32 mouse cellular contexts compared by ENCODE assay signal in genomic region chr11:67774379-67774778, GRCm38 (mm10). TPM values are rescaled to one million over a fixed set of nuclear protein-coding genes. Genes with fewer than 3 reads are reported as not detected.
DNase-seq lines count a peak whose midpoint lies in the region; ATAC-seq and TF ChIP-seq lines count a peak whose summit lies in the region.
"Had no signal": no experiment of that assay in that cellular context is flagged by ENCODE, and none has a peak within 500 bp of the region (broad histone marks: within the 10 kb centered on the region; RNA-seq: fewer than 3 reads in every experiment).

Gene Gsg1l2, plus strand, starts transcription at chr11:67774608.

- no peak within 1 kb of the TSS for H3K4me3 ChIP-seq in hindbrain, postnatal 0 days (ENCODE audit: low read length)
- H3K4me3 ChIP-seq in hindbrain, embryonic 14.5 days (replicated peaks; ENCODE audit: low read length): no peak within 1 kb of the TSS
- H3K4me3 ChIP-seq: embryonic facial prominence, embryonic 15.5 days; heart, adult 2 months; heart, embryonic 10.5 days; heart, embryonic 13.5 days; hindbrain, embryonic 15.5 days; intestine, embryonic 15.5 days had no signal

- H3K27me3 ChIP-seq in hindbrain, postnatal 0 days (ENCODE audit: insufficient read depth, low read length): no peaks in the 10 kb centered on the region
- no peaks in the 10 kb centered on the region for H3K27me3 ChIP-seq in hindbrain, embryonic 14.5 days (ENCODE audit: control insufficient read depth, insufficient read depth, low read length)
- H3K27me3 ChIP-seq: embryonic facial prominence, embryonic 15.5 days; hindbrain, embryonic 15.5 days; intestine, embryonic 15.5 days had no signal

- no peaks in the 10 kb centered on the region for H3K36me3 ChIP-seq in hindbrain, postnatal 0 days (ENCODE audit: insufficient read depth, low read length)
- H3K36me3 ChIP-seq in hindbrain, embryonic 14.5 days (replicated peaks; ENCODE audit: control insufficient read depth, insufficient read depth): no peaks in the 10 kb centered on the region
- H3K36me3 ChIP-seq: embryonic facial prominence, embryonic 15.5 days; heart, embryonic 10.5 days; heart, embryonic 13.5 days; hindbrain, embryonic 15.5 days; intestine, embryonic 15.5 days had no signal

- no peak for TF ChIP-seq CTCF in hindbrain, postnatal 0 days (IDR thresholded peaks at IDR 0.05; ENCODE audit: low read depth)

- H3K4me2 ChIP-seq in hindbrain, postnatal 0 days (ENCODE audit: low read depth, low read length): no peak within 1 kb of the TSS
- H3K4me2 ChIP-seq in hindbrain, embryonic 14.5 days (replicated peaks): no peak within 1 kb of the TSS
- H3K4me2 ChIP-seq: embryonic facial prominence, embryonic 15.5 days; heart, embryonic 13.5 days; hindbrain, embryonic 15.5 days; intestine, embryonic 15.5 days had no signal

- WGBS in hindbrain, postnatal 0 days: 62% methylated on average over 12 of the region's 12 CpGs
- 75% methylated on average over 12 of the region's 12 CpGs for WGBS in hindbrain, embryonic 14.5 days

- no peak within 1 kb of the TSS for H3K9ac ChIP-seq in hindbrain, postnatal 0 days (replicated peaks; ENCODE audit: low read length)
- no peak within 1 kb of the TSS for H3K9ac ChIP-seq in hindbrain, embryonic 14.5 days
- H3K9ac ChIP-seq: embryonic facial prominence, embryonic 15.5 days; heart, embryonic 13.5 days; hindbrain, embryonic 15.5 days; intestine, embryonic 15.5 days had no signal

- no peaks in the 10 kb centered on the region for H3K4me1 ChIP-seq in hindbrain, postnatal 0 days (ENCODE audit: insufficient read depth, low read length)
- H3K4me1 ChIP-seq in hindbrain, embryonic 14.5 days (replicated peaks; ENCODE audit: control insufficient read depth, insufficient read depth, low read length): no peaks in the 10 kb centered on the region
- H3K4me1 ChIP-seq: embryonic facial prominence, embryonic 15.5 days; heart, embryonic 10.5 days; heart, embryonic 13.5 days; hindbrain, embryonic 15.5 days; intestine, embryonic 15.5 days had no signal

- peak; percentile 49; the same call in 1 of the 2 replicates for ATAC-seq in hindbrain, postnatal 0 days
- no peak for ATAC-seq in hindbrain, embryonic 14.5 days (ENCODE audit: low FRiP score)
- ATAC-seq: CD4-positive, CD25-positive, alpha-beta regulatory T cell, adult 4 months; forebrain, embryonic 16.5 days; intestine, embryonic 15.5 days had no signal

- H3K27ac ChIP-seq in hindbrain, postnatal 0 days: no peak within 1 kb of the TSS
- H3K27ac ChIP-seq in hindbrain, embryonic 14.5 days: no peak within 1 kb of the TSS
- H3K27ac ChIP-seq: embryonic facial prominence, embryonic 15.5 days; heart, adult 2 months; heart, embryonic 10.5 days; heart, embryonic 13.5 days; hindbrain, embryonic 15.5 days; intestine, embryonic 15.5 days had no signal

- DNase-seq in cerebellum, postnatal 25 days: peak; percentile 16 to 40
- no peak for DNase-seq in cerebellum, adult 8-10 months
- DNase-seq in hindbrain, postnatal 0 days (ENCODE audit: low spot score): peak; percentile 44
- no peak for DNase-seq in hindbrain, embryonic 14.5 days (ENCODE audit: low spot score)
- peak; percentile 6 for DNase-seq in retina, postnatal 1 day
- no peak for DNase-seq in retina, embryonic 14.5 days (ENCODE audit: low spot score)
- DNase-seq: adrenal gland, adult 2 months; adrenal gland, postnatal 14 days; cerebellum, adult 11-12 months; embryo, embryonic 11 days; gastrocnemius, postnatal 10 days; gastrocnemius, postnatal 36 days; heart, adult 2 months; heart, postnatal 14 days; heart, postnatal 4 days; kidney, adult 11 months had no signal

- H3K9me3 ChIP-seq in hindbrain, postnatal 0 days (ENCODE audit: low read length): no peaks in the 10 kb centered on the region
- no peaks in the 10 kb centered on the region for H3K9me3 ChIP-seq in hindbrain, embryonic 14.5 days (ENCODE audit: control insufficient read depth, low read length)
- H3K9me3 ChIP-seq: embryonic facial prominence, embryonic 15.5 days; heart, embryonic 10.5 days; heart, embryonic 13.5 days; hindbrain, embryonic 15.5 days; intestine, embryonic 15.5 days had no signal

RNA-seq across cellular contexts. Expression of gene Gsg1l2, which starts in this region (rescaled TPM):
- total RNA-seq in hindbrain, postnatal 0 days (2014; rRNA removed): not detected in 2 replicates
- 0.20 TPM in 1 of 2 replicates, not detected in the other for polyA plus RNA-seq in hindbrain, postnatal 0 days (2015; fragmentation: Nextera tagmentation; extraction: Ambion mirVana)
- not detected in 2 replicates for polyA plus RNA-seq in hindbrain, embryonic 14.5 days (2014; fragmentation: Nextera tagmentation; extraction: Ambion mirVana)
- total RNA-seq: adrenal gland, adult 2 months; adrenal gland, postnatal 14 days; adrenal gland, postnatal 4 days; gastrocnemius, adult 18-20 months; gastrocnemius, postnatal 10 days; gastrocnemius, postnatal 36 days; granulocyte monocyte progenitor cell, adult 5-6 weeks; heart, adult 2 months; heart, postnatal 14 days; heart, postnatal 4 days; MEL had no signal
- polyA plus RNA-seq: adrenal gland, adult 2 months; C2C12; CD4-positive, CD25-positive, alpha-beta regulatory T cell, adult 4 months; embryonic facial prominence, embryonic 11.5 days; embryonic facial prominence, embryonic 15.5 days; forebrain, embryonic 11.5 days; forebrain, embryonic 16.5 days; heart, adult 2 months; heart, embryonic 10.5 days; heart, embryonic 13.5 days; heart, embryonic 16.5 days; hindbrain, embryonic 11.5 days; hindbrain, embryonic 15.5 days; intestine, embryonic 15.5 days had no signal

Comparison
In these comparisons a context has a peak if more than half of its experiments do, and no peak if none do; other contexts are left out.
1. DNase-seq: peak in cerebellum, postnatal 25 days (2 of 2) and retina, postnatal 1 day (single experiment); none in cerebellum, adult 8-10 months (single experiment), hindbrain, embryonic 14.5 days (single experiment) and retina, embryonic 14.5 days (single experiment).
2. Peak in DNase-seq and ATAC-seq in hindbrain, postnatal 0 days; RNA of the gene not detected or under 1 TPM.